Mouse (Mus musculus): ENCODE results near the gene Rpain. TPM values are rescaled to one million over a fixed set of nuclear protein-coding genes. Genes with fewer than 3 reads are reported as not detected.
A peak's percentile ranks its signal among the peaks of the same experiment; 100 is the strongest.

The Rpain gene
- polyA plus RNA-seq (2012; rRNA removed), result 25.6 and 42.6 TPM in 2 replicates

DNA sequence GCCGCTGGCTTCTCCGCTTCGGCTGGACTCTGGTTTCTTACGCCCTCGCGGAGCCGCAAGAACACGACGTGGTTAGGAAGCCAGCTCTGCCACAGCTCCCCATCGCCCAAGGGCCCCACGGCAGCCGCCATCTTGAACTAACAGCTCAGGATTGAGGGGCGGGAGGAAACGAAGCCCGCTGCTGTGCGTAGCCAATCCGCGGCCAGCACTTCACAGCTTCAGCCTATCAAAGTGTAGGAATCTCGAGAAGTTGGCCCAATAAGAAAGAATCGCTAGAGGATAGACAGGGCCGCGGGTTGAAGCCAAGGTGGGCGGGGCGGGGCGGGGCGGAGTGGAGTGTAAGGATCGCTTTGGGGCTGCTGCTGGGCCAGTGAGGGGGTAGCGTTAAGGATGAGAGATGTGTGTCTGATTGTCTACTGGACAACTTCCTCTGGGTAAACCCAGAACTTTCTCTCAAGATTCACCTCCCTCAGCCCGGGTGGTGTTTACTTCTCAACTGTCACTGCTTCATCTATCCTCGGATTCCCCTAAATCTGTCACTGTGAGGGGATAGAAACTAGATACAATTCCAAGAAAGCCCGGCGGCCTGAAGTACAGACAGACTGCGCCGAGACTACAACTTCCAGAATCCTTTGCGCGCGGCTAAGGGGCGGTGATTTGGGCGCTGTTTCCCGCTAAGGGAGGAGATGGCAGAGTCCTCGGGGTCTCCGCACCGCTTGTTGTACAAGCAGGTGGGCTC lies at the start of gene Rpain, which contains the start of gene Nup88:
Gene Rpain, plus strand, starts transcription at position 393 of the 739 bp plus-strand sequence.
Gene Nup88, minus strand, starts transcription at position 153 of the 739 bp plus-strand sequence.
- under 1% methylated on average over 43 of the region's 43 CpGs for WGBS
- H3K4me3 ChIP-seq (replicated peaks; ENCODE audit: extremely low read depth, low read depth, low read length), result peak within 1 kb of the TSS; percentile 96
- peaks cover 4% of the 10 kb centered on the region; the same call in 1 of the 2 replicates for H3K4me1 ChIP-seq (ENCODE audit: control insufficient read depth, insufficient read depth, low read length)
- DNase-seq, result peak; percentile 90
- TF ChIP-seq POLR2A (IDR thresholded peaks at IDR 0.05; ENCODE audit: borderline replicate concordance, extremely low read depth, low read depth, low read length), result peak; percentile 83
- TF ChIP-seq CTCF (IDR thresholded peaks at IDR 0.05; ENCODE audit: insufficient read depth, low read length), result no peak

DNA sequence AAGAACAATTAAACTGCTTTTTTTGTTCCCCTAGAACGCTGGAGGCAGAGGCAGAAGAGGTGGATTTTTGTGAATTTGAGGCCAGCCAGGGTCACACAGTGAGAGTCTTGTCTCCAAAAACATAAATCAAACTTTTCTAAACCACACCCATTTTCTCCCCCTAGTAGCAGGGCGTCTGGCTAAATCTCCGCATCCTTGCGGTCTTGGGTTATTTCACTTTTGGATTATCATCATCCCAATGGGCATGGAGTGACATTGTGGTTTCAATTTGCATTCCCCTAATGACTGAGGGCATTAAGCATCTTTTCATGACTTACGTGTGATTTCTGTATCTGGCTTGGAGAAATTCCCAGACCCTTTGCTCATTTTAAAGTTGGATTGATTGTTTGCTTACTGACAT lies 38.6 kb upstream of the Rpain start:
- no peak for DNase-seq
- H3K4me1 ChIP-seq (ENCODE audit: control insufficient read depth, insufficient read depth, low read length), result no peaks in the 10 kb centered on the region
- H3K4me3 ChIP-seq (replicated peaks; ENCODE audit: extremely low read depth, low read depth, low read length), result no peak overlapping the region
- 84% methylated on average over 5 of the region's 5 CpGs for WGBS
- TF ChIP-seq POLR2A (IDR thresholded peaks at IDR 0.05; ENCODE audit: borderline replicate concordance, extremely low read depth, low read depth, low read length) (no peak), CTCF (IDR thresholded peaks at IDR 0.05; ENCODE audit: insufficient read depth, low read length) (no peak)

DNA sequence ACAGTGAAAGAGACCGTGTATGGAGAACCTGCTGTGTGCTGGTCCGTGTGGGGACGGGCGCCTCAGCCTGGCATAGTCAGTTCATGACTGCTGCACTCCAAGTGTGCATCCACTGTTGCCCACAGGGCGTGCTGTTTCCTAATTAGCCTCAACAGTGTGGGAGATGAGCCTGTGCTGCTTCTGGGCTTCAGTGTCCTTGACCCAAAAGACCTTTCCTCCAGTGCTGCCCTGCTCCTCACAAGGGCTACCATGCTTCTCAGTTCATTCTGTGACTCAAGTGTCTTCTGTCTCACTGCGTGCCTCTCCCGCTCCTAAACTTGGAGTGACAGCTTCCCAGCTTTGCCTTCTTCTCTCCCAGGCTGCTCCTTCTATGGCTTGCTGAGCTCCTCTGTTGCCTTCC lies 34.7 kb upstream of the Rpain start:
- Histone ChIP-seq H3K4me1 (ENCODE audit: control insufficient read depth, insufficient read depth, low read length) (no peaks in the 10 kb centered on the region), H3K4me3 (replicated peaks; ENCODE audit: extremely low read depth, low read depth, low read length) (no peak overlapping the region)
- no peak for DNase-seq
- 90% methylated on average over 7 of the region's 7 CpGs for WGBS
- no peak for TF ChIP-seq CTCF (IDR thresholded peaks at IDR 0.05; ENCODE audit: insufficient read depth, low read length)
- TF ChIP-seq POLR2A (IDR thresholded peaks at IDR 0.05; ENCODE audit: borderline replicate concordance, extremely low read depth, low read depth, low read length), result no peak

DNA sequence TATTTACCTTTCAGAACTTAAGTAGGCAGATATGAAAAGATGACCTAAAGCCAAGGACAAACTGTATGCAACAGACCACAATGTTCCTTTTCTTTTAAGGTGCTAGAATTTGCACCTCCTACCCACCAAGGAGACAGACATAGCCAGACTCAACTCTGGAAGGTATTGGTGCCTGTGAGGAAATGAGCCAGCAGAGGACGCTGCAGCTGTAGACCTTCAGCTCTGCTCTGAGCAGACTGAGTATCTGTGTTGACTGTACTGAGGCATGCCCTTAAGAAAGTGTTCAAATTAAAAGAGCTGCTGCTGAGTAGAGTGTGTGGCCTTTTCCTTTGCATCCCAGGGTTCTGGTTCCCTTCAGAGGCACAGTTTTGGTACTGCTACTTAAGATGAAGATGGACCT lies 27.4 kb upstream of the Rpain start:
- no peak overlapping the region for H3K4me3 ChIP-seq (replicated peaks; ENCODE audit: extremely low read depth, low read depth, low read length)
- TF ChIP-seq CTCF (IDR thresholded peaks at IDR 0.05; ENCODE audit: insufficient read depth, low read length) (no peak), POLR2A (IDR thresholded peaks at IDR 0.05; ENCODE audit: borderline replicate concordance, extremely low read depth, low read depth, low read length) (no peak)
- 76% methylated on average over 1 of the region's 1 CpGs for WGBS
- no peak for DNase-seq
- no peaks in the 10 kb centered on the region; the same call in 1 of the 2 replicates for H3K4me1 ChIP-seq (ENCODE audit: control insufficient read depth, insufficient read depth, low read length)

DNA sequence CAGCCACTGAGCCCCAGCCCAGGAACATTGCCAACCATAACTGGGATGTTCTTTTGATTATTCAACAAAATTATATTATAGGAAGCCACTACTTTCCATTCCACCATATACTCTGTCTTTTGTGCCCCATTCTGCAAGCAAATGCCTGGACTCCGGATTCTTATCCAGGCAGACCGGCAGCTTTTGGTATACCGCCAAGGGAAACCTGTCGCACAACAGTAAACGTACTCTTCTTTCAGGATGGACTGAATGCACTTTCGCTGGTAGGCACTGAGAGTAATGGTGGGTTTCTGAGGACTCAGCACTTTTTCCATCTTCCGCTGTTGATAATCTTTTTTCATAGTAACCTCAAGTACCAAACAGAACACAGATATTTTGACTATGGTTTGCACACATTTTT lies 26.4 kb upstream of the Rpain start:
- WGBS, result 91% methylated on average over 7 of the region's 7 CpGs
- Histone ChIP-seq H3K4me1 (ENCODE audit: control insufficient read depth, insufficient read depth, low read length) (no peaks in the 10 kb centered on the region; the same call in 1 of the 2 replicates), H3K4me3 (replicated peaks; ENCODE audit: extremely low read depth, low read depth, low read length) (no peak overlapping the region)
- TF ChIP-seq POLR2A (IDR thresholded peaks at IDR 0.05; ENCODE audit: borderline replicate concordance, extremely low read depth, low read depth, low read length), result no peak
- no peak for TF ChIP-seq CTCF (IDR thresholded peaks at IDR 0.05; ENCODE audit: insufficient read depth, low read length)
- DNase-seq, result no peak

DNA sequence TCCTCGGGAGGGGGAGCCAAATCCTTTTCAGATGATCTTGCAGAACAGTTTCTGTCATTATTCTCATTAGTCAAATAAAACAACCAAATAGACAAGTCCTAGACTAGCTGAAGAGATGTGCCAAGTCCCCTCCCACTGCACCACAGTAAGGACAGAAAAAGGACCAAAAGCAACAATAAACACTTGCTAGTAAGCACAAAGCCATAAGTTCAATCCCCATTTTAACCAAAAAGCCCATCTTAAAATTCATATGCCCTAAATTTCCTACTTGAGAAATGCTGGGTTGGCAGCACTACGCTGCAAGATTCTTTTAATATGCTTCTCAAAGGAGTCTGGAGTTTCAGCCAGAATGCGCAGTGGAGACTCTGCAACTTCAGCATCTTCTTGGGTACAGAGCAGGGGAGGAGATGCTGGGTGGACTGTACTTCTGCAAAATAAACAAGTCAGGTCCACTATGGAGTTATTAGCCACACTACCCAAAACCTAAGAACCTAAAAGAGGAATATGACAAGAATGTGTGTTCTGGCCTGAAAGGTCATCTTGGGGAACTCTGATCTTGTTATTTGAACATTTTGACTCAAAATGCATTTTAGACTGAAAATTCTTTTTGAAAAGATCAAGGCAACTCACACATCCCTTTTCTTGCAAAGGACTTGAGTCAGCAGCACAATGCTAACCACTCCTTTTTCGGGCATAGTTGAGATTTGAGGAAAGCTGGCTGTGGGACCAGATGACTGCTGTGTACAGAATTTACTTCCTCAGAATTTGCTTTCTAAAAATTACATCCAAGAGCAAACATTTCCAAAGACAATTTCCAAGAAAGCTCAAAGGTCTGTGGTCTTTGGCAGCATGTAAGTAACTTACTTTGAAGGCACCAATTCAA lies 24.8 kb upstream of the Rpain start:
- no peak for DNase-seq
- 77% methylated on average over 4 of the region's 4 CpGs for WGBS
- no peak for TF ChIP-seq CTCF (IDR thresholded peaks at IDR 0.05; ENCODE audit: insufficient read depth, low read length)
- Histone ChIP-seq H3K4me3 (replicated peaks; ENCODE audit: extremely low read depth, low read depth, low read length) (no peak overlapping the region), H3K4me1 (ENCODE audit: control insufficient read depth, insufficient read depth, low read length) (no peaks in the 10 kb centered on the region; the same call in 1 of the 2 replicates)

DNA sequence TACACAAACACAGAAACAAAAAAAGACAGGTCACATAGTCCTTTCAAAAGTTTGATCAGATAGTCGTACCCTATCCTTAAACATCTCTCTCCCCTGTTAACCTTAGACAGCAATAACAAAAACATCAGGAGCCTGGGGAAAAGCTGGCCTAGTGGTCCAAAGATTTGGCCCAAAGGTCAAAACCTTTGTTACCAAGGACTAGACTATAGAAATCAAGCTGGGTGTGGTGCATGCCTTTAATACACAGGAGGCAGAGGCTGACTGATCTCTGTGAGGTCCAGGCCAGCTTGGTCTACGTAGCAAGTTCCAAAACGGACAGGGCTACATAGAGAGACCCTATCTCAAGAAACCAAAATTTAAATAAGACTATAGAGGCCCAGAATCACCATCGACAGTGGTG lies 15.3 kb upstream of the Rpain start:
- TF ChIP-seq POLR2A (IDR thresholded peaks at IDR 0.05; ENCODE audit: borderline replicate concordance, extremely low read depth, low read depth, low read length), result no peak
- no peak for TF ChIP-seq CTCF (IDR thresholded peaks at IDR 0.05; ENCODE audit: insufficient read depth, low read length)
- Histone ChIP-seq H3K4me3 (replicated peaks; ENCODE audit: extremely low read depth, low read depth, low read length) (no peak overlapping the region), H3K4me1 (ENCODE audit: control insufficient read depth, insufficient read depth, low read length) (no peaks in the 10 kb centered on the region)
- WGBS, result 89% methylated on average over 4 of the region's 4 CpGs
- DNase-seq, result no peak

DNA sequence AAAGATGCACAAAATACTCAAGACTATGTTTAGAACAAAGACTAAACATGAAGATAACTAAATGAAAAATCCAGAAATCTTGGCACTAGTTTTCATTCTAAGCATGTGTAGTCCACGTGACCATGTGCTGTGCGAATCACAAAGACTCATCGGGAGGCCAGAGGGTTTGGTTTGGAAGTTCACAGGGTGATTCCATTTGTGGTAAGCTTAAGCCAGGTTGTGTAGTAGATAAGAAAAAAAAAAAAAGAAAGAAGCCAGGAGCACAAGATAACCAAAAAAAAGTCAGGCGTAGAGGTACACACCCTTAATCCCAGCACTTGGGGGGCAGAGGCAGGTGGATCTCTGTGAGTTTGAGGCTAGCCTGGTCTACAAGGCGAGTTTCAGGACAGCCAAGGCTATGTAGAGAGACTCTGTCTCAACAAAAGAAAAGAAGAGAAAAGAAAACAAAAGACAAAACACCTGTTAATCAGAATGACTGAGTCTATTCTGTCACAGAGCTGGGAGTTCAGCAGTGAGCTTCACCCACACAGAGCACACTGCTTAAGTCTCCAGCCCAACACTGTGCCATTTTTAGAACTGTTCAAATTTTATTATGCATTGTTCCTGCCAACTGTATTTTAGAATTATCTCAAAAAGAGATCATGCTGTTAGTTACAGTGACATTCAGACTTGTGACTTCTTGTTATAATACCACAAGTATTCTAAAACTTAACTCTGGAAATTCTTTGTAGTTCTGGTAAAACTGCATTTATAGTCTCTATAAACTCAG lies 9.0 kb upstream of the Rpain start:
- DNase-seq, result no peak
- Histone ChIP-seq H3K4me3 (replicated peaks; ENCODE audit: extremely low read depth, low read depth, low read length) (no peak overlapping the region), H3K4me1 (ENCODE audit: control insufficient read depth, insufficient read depth, low read length) (no peaks in the 10 kb centered on the region)
- TF ChIP-seq POLR2A (IDR thresholded peaks at IDR 0.05; ENCODE audit: borderline replicate concordance, extremely low read depth, low read depth, low read length) (no peak), CTCF (IDR thresholded peaks at IDR 0.05; ENCODE audit: insufficient read depth, low read length) (no peak)
- WGBS, result 90% methylated on average over 5 of the region's 5 CpGs
